Mouse (Mus musculus): ENCODE data around the gene Cyp2w1.

The Cyp2w1 gene

GRCm38 (mm10) chr5:139365827-139366226, 13.4 kb downstream of the Cyp2w1 start:
- no peak for DNase-seq

- DNase-seq = no peak
Measured at GRCm38 (mm10) chr5:139366484-139366883, 14.1 kb downstream of the Cyp2w1 start.

- DNase-seq = no peak
Measured at GRCm38 (mm10) chr5:139367884-139368458, 15.6 kb downstream of the Cyp2w1 start.

GRCm38 (mm10) chr5:139368638-139369320, 16.4 kb downstream of the Cyp2w1 start:
- no peak for DNase-seq

- DNase-seq = no peak
Measured at GRCm38 (mm10) chr5:139370336-139370735, 17.9 kb downstream of the Cyp2w1 start.

- DNase-seq = no peak
Measured at GRCm38 (mm10) chr5:139371118-139371517, 18.7 kb downstream of the Cyp2w1 start.

GRCm38 (mm10) chr5:139371631-139372401, 19.4 kb downstream of the Cyp2w1 start:
- peak; percentile 86 for DNase-seq

- no peak for DNase-seq
Measured at GRCm38 (mm10) chr5:139373126-139373525, 20.7 kb downstream of the Cyp2w1 start.

- no peak for DNase-seq
Measured at GRCm38 (mm10) chr5:139373889-139374444, 21.6 kb downstream of the Cyp2w1 start.

- DNase-seq = no peak
Measured at GRCm38 (mm10) chr5:139374841-139375240, 22.4 kb downstream of the Cyp2w1 start.

GRCm38 (mm10) chr5:139377468-139378270, 25.3 kb downstream of the Cyp2w1 start, which contains the start of gene Gpr146:
Gene Gpr146, plus strand, starts transcription at chr5:139377697.
- DNase-seq = no peak

GRCm38 (mm10) chr5:139378271-139378556, 25.8 kb downstream of the Cyp2w1 start:
- DNase-seq = no peak

GRCm38 (mm10) chr5:139378986-139379629, 26.7 kb downstream of the Cyp2w1 start:
- no peak for DNase-seq

- DNase-seq = no peak
Measured at GRCm38 (mm10) chr5:139379771-139380384, 27.5 kb downstream of the Cyp2w1 start.

GRCm38 (mm10) chr5:139380385-139381248, 28.2 kb downstream of the Cyp2w1 start:
- DNase-seq = peak; percentile 90

GRCm38 (mm10) chr5:139381586-139382513, 29.4 kb downstream of the Cyp2w1 start:
- no peak for DNase-seq

- no peak for DNase-seq
Measured at GRCm38 (mm10) chr5:139382760-139383159, 30.3 kb downstream of the Cyp2w1 start.

- no peak for DNase-seq
Measured at GRCm38 (mm10) chr5:139383234-139383633, 30.8 kb downstream of the Cyp2w1 start.

- no peak for DNase-seq
Measured at GRCm38 (mm10) chr5:139384531-139384930, 32.1 kb downstream of the Cyp2w1 start.

- DNase-seq = no peak
Measured at GRCm38 (mm10) chr5:139386047-139386446, 33.6 kb downstream of the Cyp2w1 start.
